Mouse (Mus musculus): ENCODE measurements around the gene Gm21974. TPM values are rescaled to one million over a fixed set of nuclear protein-coding genes. Genes with fewer than 3 reads are reported as not detected.

Gene Gm21974
- polyA plus RNA-seq, 1 experiment from 2014 or later = not detected

GRCm38 (mm10) chr7:127875627-127876001 lies 19.6 kb downstream of the Gm21974 start:
- Histone ChIP-seq H3K27me3 (replicated peaks; ENCODE audit: control insufficient read depth, insufficient read depth, low read length) (no peaks in the 10 kb centered on the region), H3K4me1 (ENCODE audit: control insufficient read depth, insufficient read depth, low read length) (peaks cover 21% of the 10 kb centered on the region), H3K4me2 (ENCODE audit: low read depth, low read length) (peak overlapping the region; percentile 72), H3K36me3 (ENCODE audit: control insufficient read depth, insufficient read depth, low read length) (peaks cover 20% of the 10 kb centered on the region), H3K4me3 (ENCODE audit: low read length) (peak overlapping the region; percentile 99), H3K9ac (ENCODE audit: low read depth, low read length) (peak overlapping the region; percentile 99), H3K9me3 (ENCODE audit: control insufficient read depth, low read length) (no peaks in the 10 kb centered on the region), H3K27ac (ENCODE audit: low read length) (peak overlapping the region; percentile 100)
- ATAC-seq = peak; percentile 89
- WGBS = under 1% methylated on average over 42 of the region's 43 CpGs

GRCm38 (mm10) chr7:127874812-127875626 lies 20.2 kb downstream of the Gm21974 start:
- H3K4me1 ChIP-seq (ENCODE audit: control insufficient read depth, insufficient read depth, low read length) = peaks cover 21% of the 10 kb centered on the region
- peak overlapping the region; percentile 99 for H3K9ac ChIP-seq (ENCODE audit: low read depth, low read length)
- H3K9me3 ChIP-seq (ENCODE audit: control insufficient read depth, low read length) = no peaks in the 10 kb centered on the region
- 2% methylated on average over 20 of the region's 20 CpGs for WGBS
- H3K27me3 ChIP-seq (replicated peaks; ENCODE audit: control insufficient read depth, insufficient read depth, low read length) = no peaks in the 10 kb centered on the region
- peaks cover 16% of the 10 kb centered on the region for H3K36me3 ChIP-seq (ENCODE audit: control insufficient read depth, insufficient read depth, low read length)
- peak overlapping the region; percentile 100 for H3K27ac ChIP-seq (ENCODE audit: low read length)
- ATAC-seq = peak; percentile 18
- peak overlapping the region; percentile 99 for H3K4me3 ChIP-seq (ENCODE audit: low read length)
- H3K4me2 ChIP-seq (ENCODE audit: low read depth, low read length) = peak overlapping the region; percentile 57

GRCm38 (mm10) chr7:127870136-127870821 lies 25.0 kb downstream of the Gm21974 start:
- WGBS = 81% methylated on average over 5 of the region's 5 CpGs
- peaks cover 18% of the 10 kb centered on the region for H3K36me3 ChIP-seq (ENCODE audit: control insufficient read depth, insufficient read depth, low read length)
- no peak for ATAC-seq

GRCm38 (mm10) chr7:127869149-127869810 lies 26.0 kb downstream of the Gm21974 start:
- Histone ChIP-seq H3K9me3 (ENCODE audit: control insufficient read depth, low read length) (no peaks in the 10 kb centered on the region), H3K36me3 (ENCODE audit: control insufficient read depth, insufficient read depth, low read length) (peaks cover 18% of the 10 kb centered on the region), H3K4me3 (ENCODE audit: low read length) (no peak overlapping the region), H3K27me3 (replicated peaks; ENCODE audit: control insufficient read depth, insufficient read depth, low read length) (no peaks in the 10 kb centered on the region), H3K4me2 (ENCODE audit: low read depth, low read length) (no peak overlapping the region), H3K9ac (ENCODE audit: low read depth, low read length) (no peak overlapping the region), H3K4me1 (ENCODE audit: control insufficient read depth, insufficient read depth, low read length) (peaks cover 12% of the 10 kb centered on the region), H3K27ac (ENCODE audit: low read length) (peak overlapping the region; percentile 36)
- WGBS = 55% methylated on average over 3 of the region's 3 CpGs
- peak; percentile 69 for ATAC-seq

More at GRCm38 (mm10) chr7:127870136-127870821, 25.0 kb downstream of the Gm21974 start:
- H3K27me3 ChIP-seq (replicated peaks; ENCODE audit: control insufficient read depth, insufficient read depth, low read length) = no peaks in the 10 kb centered on the region
- H3K4me1 ChIP-seq (ENCODE audit: control insufficient read depth, insufficient read depth, low read length) = peaks cover 17% of the 10 kb centered on the region
- no peak overlapping the region for H3K9ac ChIP-seq (ENCODE audit: low read depth, low read length)
- H3K4me2 ChIP-seq (ENCODE audit: low read depth, low read length) = no peak overlapping the region
- H3K27ac ChIP-seq (ENCODE audit: low read length) = no peak overlapping the region
- no peaks in the 10 kb centered on the region for H3K9me3 ChIP-seq (ENCODE audit: control insufficient read depth, low read length)
- H3K4me3 ChIP-seq (ENCODE audit: low read length) = no peak overlapping the region

- peaks cover 5% of the 10 kb centered on the region for H3K4me1 ChIP-seq (ENCODE audit: control insufficient read depth, insufficient read depth, low read length)
- WGBS = 96% methylated on average over 18 of the region's 18 CpGs
- no peak for ATAC-seq
- H3K9me3 ChIP-seq (ENCODE audit: control insufficient read depth, low read length) = no peaks in the 10 kb centered on the region
- H3K4me2 ChIP-seq (ENCODE audit: low read depth, low read length) = no peak overlapping the region
- H3K27ac ChIP-seq (ENCODE audit: low read length) = no peak overlapping the region
- H3K9ac ChIP-seq (ENCODE audit: low read depth, low read length) = no peak overlapping the region
- H3K27me3 ChIP-seq (replicated peaks; ENCODE audit: control insufficient read depth, insufficient read depth, low read length) = no peaks in the 10 kb centered on the region
- H3K36me3 ChIP-seq (ENCODE audit: control insufficient read depth, insufficient read depth, low read length) = peaks cover 18% of the 10 kb centered on the region
- H3K4me3 ChIP-seq (ENCODE audit: low read length) = no peak overlapping the region
Observed at GRCm38 (mm10) chr7:127867641-127868040, 27.6 kb downstream of the Gm21974 start.

- 90% methylated on average over 12 of the region's 12 CpGs for WGBS
- Histone ChIP-seq H3K9me3 (ENCODE audit: control insufficient read depth, low read length) (no peaks in the 10 kb centered on the region), H3K4me2 (ENCODE audit: low read depth, low read length) (no peak overlapping the region), H3K9ac (ENCODE audit: low read depth, low read length) (no peak overlapping the region), H3K36me3 (ENCODE audit: control insufficient read depth, insufficient read depth, low read length) (peaks cover 18% of the 10 kb centered on the region), H3K27me3 (replicated peaks; ENCODE audit: control insufficient read depth, insufficient read depth, low read length) (no peaks in the 10 kb centered on the region), H3K4me1 (ENCODE audit: control insufficient read depth, insufficient read depth, low read length) (peaks cover 5% of the 10 kb centered on the region), H3K27ac (ENCODE audit: low read length) (no peak overlapping the region), H3K4me3 (ENCODE audit: low read length) (no peak overlapping the region)
- ATAC-seq = no peak
Observed at GRCm38 (mm10) chr7:127866434-127866833, 28.8 kb downstream of the Gm21974 start.

- Histone ChIP-seq H3K4me3 (ENCODE audit: low read length) (no peak overlapping the region), H3K27ac (ENCODE audit: low read length) (no peak overlapping the region), H3K9me3 (ENCODE audit: control insufficient read depth, low read length) (no peaks in the 10 kb centered on the region), H3K36me3 (ENCODE audit: control insufficient read depth, insufficient read depth, low read length) (no peaks in the 10 kb centered on the region), H3K4me2 (ENCODE audit: low read depth, low read length) (no peak overlapping the region), H3K4me1 (ENCODE audit: control insufficient read depth, insufficient read depth, low read length) (no peaks in the 10 kb centered on the region), H3K9ac (ENCODE audit: low read depth, low read length) (no peak overlapping the region), H3K27me3 (replicated peaks; ENCODE audit: control insufficient read depth, insufficient read depth, low read length) (no peaks in the 10 kb centered on the region)
- 85% methylated on average over 6 of the region's 6 CpGs for WGBS
- no peak for ATAC-seq
Observed at GRCm38 (mm10) chr7:127858258-127858657, 37.0 kb downstream of the Gm21974 start.

- Histone ChIP-seq H3K9me3 (ENCODE audit: control insufficient read depth, low read length) (no peaks in the 10 kb centered on the region), H3K27me3 (replicated peaks; ENCODE audit: control insufficient read depth, insufficient read depth, low read length) (no peaks in the 10 kb centered on the region), H3K36me3 (ENCODE audit: control insufficient read depth, insufficient read depth, low read length) (0 out of 2 replicates have a peak, but pooled peaks cover 12% of the 10 kb centered on the region), H3K27ac (ENCODE audit: low read length) (no peak overlapping the region), H3K9ac (ENCODE audit: low read depth, low read length) (no peak overlapping the region), H3K4me1 (ENCODE audit: control insufficient read depth, insufficient read depth, low read length) (no peaks in the 10 kb centered on the region), H3K4me2 (ENCODE audit: low read depth, low read length) (no peak overlapping the region), H3K4me3 (ENCODE audit: low read length) (no peak overlapping the region)
- 63% methylated on average over 5 of the region's 5 CpGs for WGBS
- no peak for ATAC-seq
Observed at GRCm38 (mm10) chr7:127850906-127851305, 44.3 kb downstream of the Gm21974 start.
